Mouse (Mus musculus): ENCODE results near the gene Setd3. TPM values are rescaled to one million over a fixed set of nuclear protein-coding genes. Genes with fewer than 3 reads are reported as not detected.

The Setd3 gene
- polyA plus RNA-seq (2015; fragmentation: Nextera tagmentation; extraction: Ambion mirVana), result 107 and 109 TPM in 2 replicates

GRCm38 (mm10) chr12:108179246-108179320 is at the start of gene Setd3:
Gene Setd3 (minus strand): TSS chr12:108179314.
- Histone ChIP-seq H3K4me1 (replicated peaks) (peaks cover 34% of the 10 kb centered on the region), H3K4me3 (peak within 1 kb of the TSS; percentile 83), H3K9me3 (no peaks in the 10 kb centered on the region), H3K27ac (replicated peaks) (peak within 1 kb of the TSS; percentile 90), H3K36me3 (peaks cover 24% of the 10 kb centered on the region; the same call in 1 of the 2 replicates), H3K27me3 (no peaks in the 10 kb centered on the region), H3K4me2 (peak within 1 kb of the TSS; percentile 95), H3K9ac (peak within 1 kb of the TSS; percentile 91)
- no peak for ATAC-seq (ENCODE audit: low read depth)
- WGBS, result 0% methylated on average over 9 of the region's 9 CpGs

GRCm38 (mm10) chr12:108227527-108227926 is 48.4 kb upstream of the Setd3 start:
- Histone ChIP-seq H3K4me3 (no peak overlapping the region), H3K4me2 (no peak overlapping the region), H3K4me1 (replicated peaks) (peaks cover 91% of the 10 kb centered on the region), H3K27me3 (no peaks in the 10 kb centered on the region), H3K9ac (no peak overlapping the region), H3K36me3 (no peaks in the 10 kb centered on the region), H3K9me3 (no peaks in the 10 kb centered on the region), H3K27ac (replicated peaks) (peak overlapping the region; percentile 33; the same call in 1 of the 2 replicates)
- WGBS, result 73% methylated on average over 16 of the region's 16 CpGs
- no peak for ATAC-seq (ENCODE audit: low read depth)

GRCm38 (mm10) chr12:108226941-108227340 is 47.8 kb upstream of the Setd3 start:
- ATAC-seq (ENCODE audit: low read depth), result no peak

GRCm38 (mm10) chr12:108226216-108226615 is 47.1 kb upstream of the Setd3 start:
- Histone ChIP-seq H3K4me3 (no peak overlapping the region), H3K9me3 (no peaks in the 10 kb centered on the region), H3K27ac (replicated peaks) (no peak overlapping the region), H3K9ac (peak overlapping the region; percentile 8; the same call in 1 of the 2 replicates), H3K4me1 (replicated peaks) (peaks cover 89% of the 10 kb centered on the region), H3K36me3 (no peaks in the 10 kb centered on the region), H3K4me2 (no peak overlapping the region), H3K27me3 (no peaks in the 10 kb centered on the region)
- no peak for ATAC-seq (ENCODE audit: low read depth)
- WGBS, result 78% methylated on average over 13 of the region's 13 CpGs

More at GRCm38 (mm10) chr12:108226941-108227340, 47.8 kb upstream of the Setd3 start:
- 82% methylated on average over 12 of the region's 12 CpGs for WGBS
- no peak overlapping the region; the same call in 1 of the 2 replicates for H3K9ac ChIP-seq
- peaks cover 89% of the 10 kb centered on the region for H3K4me1 ChIP-seq (replicated peaks)
- H3K36me3 ChIP-seq, result no peaks in the 10 kb centered on the region
- no peak overlapping the region for H3K4me2 ChIP-seq
- H3K9me3 ChIP-seq, result no peaks in the 10 kb centered on the region
- H3K27ac ChIP-seq (replicated peaks), result no peak overlapping the region
- H3K27me3 ChIP-seq, result no peaks in the 10 kb centered on the region
- no peak overlapping the region for H3K4me3 ChIP-seq

- ATAC-seq (ENCODE audit: low read depth), result no peak
- Histone ChIP-seq H3K4me3 (no peak overlapping the region), H3K9ac (peak overlapping the region; percentile 8; the same call in 1 of the 2 replicates), H3K36me3 (no peaks in the 10 kb centered on the region), H3K9me3 (no peaks in the 10 kb centered on the region), H3K4me1 (replicated peaks) (peaks cover 89% of the 10 kb centered on the region), H3K27ac (replicated peaks) (no peak overlapping the region), H3K27me3 (no peaks in the 10 kb centered on the region), H3K4me2 (no peak overlapping the region)
- 65% methylated on average over 7 of the region's 7 CpGs for WGBS
These were observed 46.7 kb upstream of the Setd3 start for GRCm38 (mm10) chr12:108225781-108226180.

GRCm38 (mm10) chr12:108223357-108223756 is 44.2 kb upstream of the Setd3 start:
- peaks cover 94% of the 10 kb centered on the region for H3K4me1 ChIP-seq (replicated peaks)

DNA sequence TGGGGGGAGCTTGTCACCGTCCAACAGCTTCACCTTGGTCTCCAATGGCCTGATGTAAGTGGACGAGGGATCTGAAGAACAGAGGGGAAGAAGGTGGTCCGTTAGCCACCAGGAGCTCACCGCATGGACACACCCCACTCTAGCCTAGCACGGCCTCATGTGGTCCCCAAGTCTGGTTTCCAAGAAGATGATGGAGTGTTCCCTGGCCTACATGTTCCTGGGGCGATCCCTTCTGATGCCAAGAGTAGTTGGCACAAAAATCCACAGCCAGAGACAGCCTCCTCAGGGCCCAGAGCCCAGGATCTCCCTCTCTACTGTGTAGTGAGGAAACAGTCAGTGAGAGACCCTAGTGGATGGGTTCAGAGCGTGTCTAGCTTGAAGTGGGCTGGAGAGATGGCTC is 42.6 kb upstream of the Setd3 start:
- Histone ChIP-seq H3K27me3 (no peaks in the 10 kb centered on the region), H3K4me2 (no peak overlapping the region), H3K4me3 (no peak overlapping the region), H3K9ac (0 out of 2 replicates have a peak overlapping the region, but pooled peaks have one; percentile 0), H3K4me1 (replicated peaks) (peaks cover 94% of the 10 kb centered on the region), H3K9me3 (no peaks in the 10 kb centered on the region), H3K27ac (replicated peaks) (peak overlapping the region; percentile 95; the same call in 1 of the 2 replicates), H3K36me3 (no peaks in the 10 kb centered on the region)
- ATAC-seq (ENCODE audit: low read depth), result no peak
- 91% methylated on average over 7 of the region's 7 CpGs for WGBS

More at GRCm38 (mm10) chr12:108223357-108223756, 44.2 kb upstream of the Setd3 start:
- Histone ChIP-seq H3K9me3 (no peaks in the 10 kb centered on the region), H3K36me3 (no peaks in the 10 kb centered on the region), H3K4me2 (no peak overlapping the region), H3K27ac (replicated peaks) (no peak overlapping the region), H3K27me3 (no peaks in the 10 kb centered on the region), H3K9ac (0 out of 2 replicates have a peak overlapping the region, but pooled peaks have one; percentile 28), H3K4me3 (no peak overlapping the region)
- ATAC-seq (ENCODE audit: low read depth), result no peak
- WGBS, result 43% methylated on average over 8 of the region's 8 CpGs

DNA sequence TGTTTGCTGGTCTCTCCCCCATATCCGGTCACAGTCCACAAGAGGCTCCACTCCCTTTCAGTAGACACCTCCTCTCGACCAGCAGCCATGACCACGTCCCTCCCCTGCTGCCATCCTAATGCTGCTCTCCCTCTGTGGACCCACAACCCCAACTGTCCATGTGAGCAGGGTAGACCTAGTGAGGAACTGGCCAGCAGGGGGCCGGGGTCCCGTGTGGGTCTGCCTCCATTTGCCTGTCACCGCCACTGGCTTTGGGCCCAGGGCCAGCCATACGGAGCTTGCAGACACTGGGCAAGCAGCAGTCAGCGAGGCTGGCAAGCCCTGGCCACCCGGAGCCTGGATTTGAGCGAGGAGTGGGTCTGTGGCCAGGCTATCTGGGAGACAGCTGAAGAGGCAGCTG is 42.1 kb upstream of the Setd3 start:
- H3K9me3 ChIP-seq, result no peaks in the 10 kb centered on the region
- H3K4me1 ChIP-seq (replicated peaks), result peaks cover 94% of the 10 kb centered on the region
- ATAC-seq (ENCODE audit: low read depth), result peak; percentile 21; the same call in 1 of the 2 replicates
- H3K9ac ChIP-seq, result 0 out of 2 replicates have a peak overlapping the region, but pooled peaks have one; percentile 9
- H3K36me3 ChIP-seq, result no peaks in the 10 kb centered on the region
- H3K27ac ChIP-seq (replicated peaks), result peak overlapping the region; percentile 95
- H3K27me3 ChIP-seq, result no peaks in the 10 kb centered on the region
- WGBS, result 49% methylated on average over 10 of the region's 10 CpGs
- H3K4me3 ChIP-seq, result no peak overlapping the region
- H3K4me2 ChIP-seq, result no peak overlapping the region

- peak overlapping the region; percentile 95 for H3K27ac ChIP-seq (replicated peaks)
- peak overlapping the region; percentile 9 for H3K9ac ChIP-seq
- H3K27me3 ChIP-seq, result no peaks in the 10 kb centered on the region
- 56% methylated on average over 12 of the region's 12 CpGs for WGBS
- no peak overlapping the region for H3K4me2 ChIP-seq
- no peak overlapping the region for H3K4me3 ChIP-seq
- no peak for ATAC-seq (ENCODE audit: low read depth)
- no peaks in the 10 kb centered on the region for H3K9me3 ChIP-seq
- H3K4me1 ChIP-seq (replicated peaks), result peaks cover 92% of the 10 kb centered on the region
- no peaks in the 10 kb centered on the region for H3K36me3 ChIP-seq
These were observed 41.5 kb upstream of the Setd3 start for GRCm38 (mm10) chr12:108220621-108221020.

GRCm38 (mm10) chr12:108219825-108220616 is 40.9 kb upstream of the Setd3 start:
- ATAC-seq (ENCODE audit: low read depth), result no peak
- Histone ChIP-seq H3K27me3 (no peaks in the 10 kb centered on the region), H3K4me2 (peak overlapping the region; percentile 27; the same call in 1 of the 2 replicates), H3K4me1 (replicated peaks) (peaks cover 90% of the 10 kb centered on the region), H3K4me3 (no peak overlapping the region), H3K27ac (replicated peaks) (peak overlapping the region; percentile 95), H3K9ac (peak overlapping the region; percentile 61), H3K36me3 (no peaks in the 10 kb centered on the region), H3K9me3 (no peaks in the 10 kb centered on the region)
- 63% methylated on average over 21 of the region's 21 CpGs for WGBS

DNA sequence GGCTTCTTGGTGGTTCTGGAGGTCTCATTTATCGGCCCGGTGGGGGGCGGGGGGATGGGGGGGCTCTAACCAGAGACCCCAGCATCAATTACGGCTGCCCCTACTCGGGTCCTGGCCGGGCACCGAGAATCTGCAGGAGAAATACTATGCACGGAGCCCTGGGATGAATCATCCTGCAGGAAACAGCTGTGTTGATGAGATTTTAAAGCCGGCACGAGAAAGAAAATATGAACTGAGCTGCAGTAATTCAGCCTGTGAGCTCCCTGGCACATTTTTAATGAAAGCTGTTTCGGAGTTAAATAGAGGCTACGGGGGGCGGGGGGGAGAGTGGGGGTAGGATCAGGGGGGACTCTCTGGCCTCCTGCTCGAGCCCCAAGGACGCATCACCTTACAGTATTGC is 40.0 kb upstream of the Setd3 start:
- ATAC-seq (ENCODE audit: low read depth), result no peak
- H3K27me3 ChIP-seq, result no peaks in the 10 kb centered on the region
- no peaks in the 10 kb centered on the region for H3K36me3 ChIP-seq
- no peaks in the 10 kb centered on the region for H3K9me3 ChIP-seq
- H3K4me2 ChIP-seq, result peak overlapping the region; percentile 27
- H3K9ac ChIP-seq, result peak overlapping the region; percentile 61
- H3K4me3 ChIP-seq, result no peak overlapping the region
- peak overlapping the region; percentile 95 for H3K27ac ChIP-seq (replicated peaks)
- H3K4me1 ChIP-seq (replicated peaks), result peaks cover 90% of the 10 kb centered on the region
- 33% methylated on average over 15 of the region's 15 CpGs for WGBS

DNA sequence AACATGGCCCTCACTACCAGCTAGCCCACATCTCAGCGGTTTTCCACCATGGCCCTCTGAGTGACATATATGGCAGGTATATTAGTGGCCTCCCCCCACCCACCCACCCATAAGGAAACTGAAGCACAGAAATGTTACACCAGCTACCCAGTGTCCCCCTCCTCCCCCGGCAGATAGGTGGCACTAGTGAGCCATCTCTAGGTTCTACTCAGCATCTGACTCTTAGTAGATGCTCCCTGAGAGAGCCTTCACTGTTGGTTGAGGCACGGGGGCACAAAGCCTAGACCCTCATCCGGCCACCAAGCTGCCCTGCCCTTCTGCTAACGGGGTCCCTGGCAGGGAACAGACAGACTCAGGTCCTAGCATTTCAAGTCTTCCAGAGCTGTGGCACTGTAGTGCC is 38.5 kb upstream of the Setd3 start:
- no peaks in the 10 kb centered on the region for H3K36me3 ChIP-seq
- peaks cover 92% of the 10 kb centered on the region for H3K4me1 ChIP-seq (replicated peaks)
- 60% methylated on average over 5 of the region's 5 CpGs for WGBS
- no peak overlapping the region for H3K4me3 ChIP-seq
- ATAC-seq (ENCODE audit: low read depth), result no peak
- H3K4me2 ChIP-seq, result no peak overlapping the region
- H3K9me3 ChIP-seq, result no peaks in the 10 kb centered on the region
- H3K9ac ChIP-seq, result 0 out of 2 replicates have a peak overlapping the region, but pooled peaks have one; percentile 31
- no peaks in the 10 kb centered on the region for H3K27me3 ChIP-seq
- peak overlapping the region; percentile 95 for H3K27ac ChIP-seq (replicated peaks)
